Comparison of ENCODE assay signal across 8 mouse cellular contexts in genomic region chr11:86653446-86653845, GRCm38 (mm10). TPM values are rescaled to one million over a fixed set of nuclear protein-coding genes. Genes with fewer than 3 reads are reported as not detected.
DNase-seq lines count a peak whose midpoint lies in the region; ATAC-seq and TF ChIP-seq lines count a peak whose summit lies in the region.

No protein-coding gene starts in this region.

- H3K27ac ChIP-seq in forebrain, embryonic 15.5 days (replicated peaks) = no peak overlapping the region

- no peak overlapping the region for H3K4me3 ChIP-seq in forebrain, embryonic 15.5 days

- no peak overlapping the region for H3K4me2 ChIP-seq in forebrain, embryonic 15.5 days (replicated peaks)

- no peaks in the 10 kb centered on the region for H3K9me3 ChIP-seq in forebrain, embryonic 15.5 days

- TF ChIP-seq POLR2A in brain, embryonic 14.5 days (IDR thresholded peaks at IDR 0.05; ENCODE audit: borderline replicate concordance, extremely low read depth, insufficient read depth, insufficient read length, poor library complexity, severe bottlenecking) = no peak

- no peaks in the 10 kb centered on the region for H3K27me3 ChIP-seq in forebrain, embryonic 15.5 days

- peaks cover 4% of the 10 kb centered on the region; the same call in 1 of the 2 replicates for H3K36me3 ChIP-seq in forebrain, embryonic 15.5 days

- H3K4me1 ChIP-seq in forebrain, embryonic 15.5 days = no peaks in the 10 kb centered on the region

- H3K9ac ChIP-seq in forebrain, embryonic 15.5 days (replicated peaks) = no peak overlapping the region

- DNase-seq in left cerebral cortex, adult 11 months (ENCODE audit: low spot score) = peak; percentile 54
- no peak for DNase-seq in left cerebral cortex, adult 8-10 months (ENCODE audit: low spot score in 2 of 2)
- DNase-seq in ES-CJ7 (ENCODE audit: low read depth, low spot score) = peak; percentile 43
- DNase-seq in brain, embryonic 14.5 days (ENCODE audit: low read depth) = peak; percentile 73
- peak; percentile 7 to 20 for DNase-seq in gastrocnemius, adult 8-10 months (ENCODE audit: low spot score in 2 of 2)
- peak; percentile 54 for DNase-seq in large intestine, adult 2 months (ENCODE audit: low read depth, low spot score)

- 0 out of 2 replicates have a peak, but pooled peaks have one; percentile 63 for ATAC-seq in monocyte, adult 5-6 weeks (replicated peaks; ENCODE audit: insufficient number of reproducible peaks, low FRiP score, low TSS enrichment, poor library complexity, severe bottlenecking)
- ATAC-seq in forebrain, embryonic 15.5 days (replicated peaks) = no peak

- TF ChIP-seq CTCF in brain, embryonic 14.5 days (IDR thresholded peaks at IDR 0.05; ENCODE audit: borderline replicate concordance, extremely low read depth, insufficient read depth, insufficient read length) = peak; percentile 63

- 9% methylated on average over 3 of the region's 3 CpGs for WGBS in large intestine, adult 2 months
- whole genome bisulfite sequencing in forebrain, embryonic 15.5 days = 47% methylated on average over 3 of the region's 3 CpGs

RNA-seq across cellular contexts. Expression of gene Vmp1, which starts 30.2 kb away (rescaled TPM):
- total RNA-seq in left cerebral cortex, adult 8-10 months (2022) = 100 to 1,000 TPM; 133 to 169 (median 142) TPM
- 39.6 and 50.2 TPM in 2 replicates for polyA plus RNA-seq in brain, embryonic 14.5 days (2012; rRNA removed)
- 100 to 1,000 TPM in 1 of 4 experiments, 10 to 100 TPM in 3; 79.1 to 112 (median 82.8) TPM for total RNA-seq in gastrocnemius, adult 8-10 months (2022)
- polyA plus RNA-seq in large intestine, adult 2 months (2012; rRNA removed) = 147 and 183 TPM in 2 replicates
- total RNA-seq in monocyte, adult 5-6 weeks (2017) = 123 to 188 TPM (median 140 TPM) in 3 replicates
- 99.0 and 99.6 TPM in 2 replicates for polyA plus RNA-seq in forebrain, embryonic 15.5 days (2015; fragmentation: Nextera tagmentation; extraction: Ambion mirVana)

RNA-seq across cellular contexts. Expression of gene Ptrh2, which starts 30.3 kb away (rescaled TPM):
- total RNA-seq in left cerebral cortex, adult 8-10 months (2022) = 1 to 10 TPM; 8.5 to 9.2 (median 8.7) TPM
- polyA plus RNA-seq in brain, embryonic 14.5 days (2012; rRNA removed) = 17.5 and 18.9 TPM in 2 replicates
- 1 to 10 TPM; 5.9 to 7.0 (median 6.3) TPM for total RNA-seq in gastrocnemius, adult 8-10 months (2022)
- polyA plus RNA-seq in large intestine, adult 2 months (2012; rRNA removed) = 4.9 TPM in 2 replicates
- 7.6 to 9.9 TPM (median 9.0 TPM) in 3 replicates for total RNA-seq in monocyte, adult 5-6 weeks (2017)
- 37.7 and 38.2 TPM in 2 replicates for polyA plus RNA-seq in forebrain, embryonic 15.5 days (2015; fragmentation: Nextera tagmentation; extraction: Ambion mirVana)

Comparison
In these comparisons a context has a peak if more than half of its experiments do, and no peak if none do; other contexts are left out.
1. DNase-seq: peak in left cerebral cortex, adult 11 months (single experiment), ES-CJ7 (single experiment), brain, embryonic 14.5 days (single experiment), gastrocnemius, adult 8-10 months (2 of 2) and large intestine, adult 2 months (single experiment); none in left cerebral cortex, adult 8-10 months (0 of 2).